Mouse (Mus musculus) embryonic facial prominence, embryonic 12.5 days (tissue): ENCODE results near the gene Apba3. TPM values are rescaled to one million over a fixed set of nuclear protein-coding genes. Genes with fewer than 3 reads are reported as not detected.

Experiments
- ATAC-seq: fragments of 200-750 bp; cut with Nextera tagmentation; 2 replicates; pipeline ENCODE4 v1.8.0; 2017; ENCODE audit not compliant: insufficient number of reproducible peaks, insufficient read depth, low FRiP score, low TSS enrichment
- H3K27ac ChIP-seq: fragments of 300-500 bp; sonication (generic); 2 replicates; pipeline ENCODE4 v1.5.1; 2016; ENCODE audit warnings: mild to moderate bottlenecking
- H3K27me3 ChIP-seq: fragments of 300-500 bp; sonication (generic); 2 replicates; pipeline ENCODE4 v1.6.1; 2016; ENCODE audit warnings: mild to moderate bottlenecking, moderate library complexity
- H3K36me3 ChIP-seq: fragments of 300-500 bp; sonication (generic); 2 replicates; pipeline ENCODE4 v1.6.1; 2016; ENCODE audit warnings: mild to moderate bottlenecking
- H3K4me1 ChIP-seq: fragments of 300-500 bp; sonication (generic); 2 replicates; pipeline ENCODE4 v1.6.1; 2016
- H3K4me2 ChIP-seq: fragments of 300-500 bp; sonication (generic); replicated peaks from 2 replicates; pipeline ENCODE4 v1.6.1; 2016; ENCODE audit warnings: mild to moderate bottlenecking, moderate library complexity
- H3K4me3 ChIP-seq: fragments of 300-500 bp; sonication (generic); 2 replicates; pipeline ENCODE4 v1.5.1; 2016; ENCODE audit warnings: mild to moderate bottlenecking
- H3K9ac ChIP-seq: fragments of 300-500 bp; sonication (generic); 2 replicates; pipeline ENCODE4 v1.6.1; 2016; ENCODE audit warnings: mild to moderate bottlenecking, moderate library complexity
- H3K9me3 ChIP-seq: fragments of 300-500 bp; sonication (generic); 2 replicates; pipeline ENCODE4 v1.6.1; 2016; ENCODE audit warnings: mild to moderate bottlenecking, moderate library complexity
- WGBS: fragments of 180-500 bp; shearing (Covaris S2); methylation state at CpG from one replicate; pipeline ENCODE4 v1.1.7; 2016; 5-methylcytosine and 5-hydroxymethylcytosine counted together
- polyA plus RNA-seq: library from polyadenylated mRNA; unstranded; fragments of >200 nt; fragmentation: Nextera tagmentation; extraction: Ambion mirVana; gene quantifications from 2 replicates; pipeline ENCODE4 v1.2.1, GENCODE M21; 2016

Apba3 gene
- polyA plus RNA-seq, 1 experiment from 2014 or later = 53.9 TPM

DNA sequence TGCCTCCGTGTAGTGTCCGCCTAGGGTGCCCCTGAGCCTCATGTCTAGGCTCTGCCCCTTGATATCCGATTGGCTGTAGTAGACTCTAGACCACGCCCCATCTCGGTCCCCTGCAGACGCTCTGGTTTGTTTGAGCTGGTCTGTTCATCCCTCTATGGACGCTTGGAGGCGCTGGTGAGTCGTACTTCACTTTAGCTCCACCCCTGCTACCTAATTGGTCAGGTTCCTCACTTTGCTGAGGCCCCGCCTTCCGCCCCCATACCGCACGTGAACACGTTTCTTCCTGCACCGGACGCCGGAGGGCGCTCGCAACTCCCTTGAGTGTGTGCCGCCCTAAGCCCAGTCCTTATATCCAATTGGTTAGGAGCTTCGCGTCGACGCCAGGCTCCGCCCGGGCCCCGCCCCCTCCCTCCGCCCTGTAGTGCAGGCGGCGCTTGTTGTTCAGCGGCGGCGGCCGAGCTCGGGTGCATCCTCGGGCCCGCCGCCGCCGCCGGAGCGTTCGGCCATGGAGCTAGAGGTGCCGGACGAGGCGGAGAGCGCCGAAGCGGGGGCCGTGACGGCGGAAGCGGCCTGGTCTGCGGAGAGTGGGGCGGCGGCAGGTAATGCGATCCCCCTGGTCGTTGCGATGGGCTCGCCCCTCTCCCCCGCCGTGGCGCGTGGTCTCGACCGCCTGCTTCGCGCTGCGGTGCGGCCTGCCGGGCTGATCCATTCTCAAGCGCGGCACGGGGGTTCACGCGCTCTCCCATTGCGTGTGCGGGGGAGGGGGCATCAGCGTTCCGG, 26.0 kb downstream of the Apba3 start, which contains the start of gene Pip5k1c:
Pip5k1c (plus strand) TSS at position 410 of the 780 bp plus-strand sequence.
- Histone ChIP-seq H3K4me3 (peak within 1 kb of the TSS; percentile 67), H3K27ac (peak within 1 kb of the TSS; percentile 64), H3K27me3 (peaks cover 23% of the 10 kb centered on the region), H3K9ac (peak within 1 kb of the TSS; percentile 78), H3K4me2 (peak within 1 kb of the TSS; percentile 98), H3K36me3 (no peaks in the 10 kb centered on the region), H3K9me3 (no peaks in the 10 kb centered on the region), H3K4me1 (peaks cover 32% of the 10 kb centered on the region)
- peak; percentile 89 for ATAC-seq
- under 1% methylated on average over 80 of the region's 80 CpGs for WGBS

DNA sequence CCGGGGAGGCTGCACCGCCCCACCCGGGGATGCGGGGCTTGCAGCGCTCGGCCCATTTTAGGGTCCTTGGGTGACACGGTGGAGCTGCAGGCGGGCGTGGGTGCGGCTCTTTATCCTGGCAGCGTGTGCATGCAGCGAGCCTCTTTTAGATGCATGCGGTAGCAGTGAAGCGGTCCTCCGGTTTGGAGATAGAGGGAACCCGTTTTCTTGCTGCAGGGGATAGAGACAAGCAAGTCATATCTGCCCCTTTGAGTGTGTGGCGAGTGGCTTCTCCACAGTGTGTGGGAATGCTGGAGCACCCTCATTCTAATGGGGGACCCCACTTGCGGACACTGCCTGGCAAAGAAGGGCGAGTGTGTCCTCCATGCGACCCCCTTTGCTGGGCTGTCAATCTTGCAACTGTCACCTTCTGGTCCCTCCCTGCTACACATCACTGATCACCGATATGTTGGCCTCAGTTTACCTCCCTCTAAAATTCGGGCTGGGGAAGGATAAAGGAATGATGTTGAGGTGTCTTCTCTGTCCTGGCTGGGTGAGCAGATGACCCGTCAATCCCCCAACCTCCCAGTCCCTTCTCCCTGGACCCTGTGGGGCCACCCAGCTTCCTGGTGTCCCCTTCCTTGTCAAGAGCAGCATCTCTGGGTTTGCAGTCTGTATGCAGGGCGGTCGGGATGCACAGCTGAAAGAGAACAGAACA, 26.7 kb downstream of the Apba3 start:
- Histone ChIP-seq H3K9ac (peak overlapping the region; percentile 78), H3K9me3 (no peaks in the 10 kb centered on the region), H3K4me3 (peak overlapping the region; percentile 67), H3K36me3 (no peaks in the 10 kb centered on the region), H3K4me1 (peaks cover 32% of the 10 kb centered on the region), H3K27me3 (peaks cover 23% of the 10 kb centered on the region), H3K27ac (peak overlapping the region; percentile 64), H3K4me2 (peak overlapping the region; percentile 98)
- 3% methylated on average over 25 of the region's 25 CpGs for whole genome bisulfite sequencing
- ATAC-seq = no peak; the same call in 1 of the 2 replicates

DNA sequence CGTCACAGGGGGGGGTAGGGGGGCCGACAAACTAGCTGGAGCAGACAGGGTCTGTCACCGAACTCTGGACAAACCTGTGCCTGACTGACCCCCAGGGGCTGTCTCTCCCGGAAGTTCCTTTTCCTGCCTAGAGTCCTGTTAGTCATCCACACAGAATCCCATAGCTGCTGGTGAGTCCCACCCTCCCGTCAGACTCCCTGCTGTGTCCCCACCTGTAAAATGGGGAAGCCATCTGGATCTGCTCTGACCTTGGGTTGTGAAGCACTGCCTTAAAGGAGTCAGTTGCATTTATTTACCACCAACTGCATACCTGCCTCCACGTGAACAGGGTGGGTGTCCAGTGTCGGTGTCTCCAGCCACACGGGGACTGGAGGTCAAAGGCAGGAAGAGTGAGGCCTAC, 27.7 kb downstream of the Apba3 start:
- H3K4me1 ChIP-seq = peaks cover 38% of the 10 kb centered on the region
- no peak for ATAC-seq
- WGBS = 48% methylated on average over 8 of the region's 8 CpGs
- H3K9me3 ChIP-seq = no peaks in the 10 kb centered on the region
- no peaks in the 10 kb centered on the region for H3K36me3 ChIP-seq
- H3K4me2 ChIP-seq = peak overlapping the region; percentile 98
- peak overlapping the region; percentile 78 for H3K9ac ChIP-seq
- peaks cover 23% of the 10 kb centered on the region for H3K27me3 ChIP-seq
- peak overlapping the region; percentile 67 for H3K4me3 ChIP-seq
- no peak overlapping the region for H3K27ac ChIP-seq

- ATAC-seq = no peak
- Histone ChIP-seq H3K4me3 (no peak overlapping the region), H3K4me2 (no peak overlapping the region), H3K9ac (peak overlapping the region; percentile 78; the same call in 1 of the 2 replicates), H3K4me1 (peaks cover 38% of the 10 kb centered on the region), H3K27me3 (peaks cover 18% of the 10 kb centered on the region), H3K27ac (no peak overlapping the region), H3K36me3 (no peaks in the 10 kb centered on the region), H3K9me3 (no peaks in the 10 kb centered on the region)
- 94% methylated on average over 6 of the region's 6 CpGs for WGBS
These were observed 28.4 kb downstream of the Apba3 start for GRCm38 (mm10) chr10:81295185-81295584.

GRCm38 (mm10) chr10:81297246-81297645, 30.5 kb downstream of the Apba3 start:
- 73% methylated on average over 6 of the region's 6 CpGs for WGBS
- no peaks in the 10 kb centered on the region for H3K9me3 ChIP-seq

DNA sequence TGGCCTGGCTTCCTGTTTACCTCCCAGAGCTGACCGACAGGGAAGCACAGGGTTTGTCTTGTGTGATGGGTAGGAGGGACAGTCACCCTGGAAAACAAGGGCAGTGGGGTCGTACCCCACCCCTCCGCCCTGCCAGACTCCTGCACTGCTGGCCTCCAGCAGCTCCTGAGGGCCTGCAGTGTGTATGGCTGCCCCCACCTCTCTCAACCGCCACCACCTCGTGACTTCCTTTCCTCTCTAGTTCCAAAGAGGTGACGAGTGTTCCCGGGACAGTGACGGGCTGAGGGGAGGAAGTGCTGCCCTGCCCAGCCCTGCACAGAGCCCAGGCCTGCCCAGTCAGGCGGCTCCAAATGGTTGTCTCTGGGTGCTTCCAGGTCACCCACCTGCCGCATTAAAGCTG, 31.1 kb downstream of the Apba3 start:
- Histone ChIP-seq H3K9ac (no peak overlapping the region), H3K9me3 (no peaks in the 10 kb centered on the region), H3K36me3 (0 out of 2 replicates have a peak, but pooled peaks cover 6% of the 10 kb centered on the region), H3K4me1 (peaks cover 30% of the 10 kb centered on the region), H3K27ac (no peak overlapping the region), H3K27me3 (no peaks in the 10 kb centered on the region), H3K4me2 (no peak overlapping the region), H3K4me3 (no peak overlapping the region)
- 40% methylated on average over 10 of the region's 10 CpGs for WGBS
- no peak for ATAC-seq

More at GRCm38 (mm10) chr10:81297246-81297645, 30.5 kb downstream of the Apba3 start:
- no peak overlapping the region for H3K27ac ChIP-seq
- no peaks in the 10 kb centered on the region for H3K27me3 ChIP-seq
- no peak overlapping the region for H3K4me3 ChIP-seq
- no peak overlapping the region for H3K9ac ChIP-seq
- peaks cover 30% of the 10 kb centered on the region for H3K4me1 ChIP-seq
- ATAC-seq = no peak
- no peak overlapping the region for H3K4me2 ChIP-seq
- 0 out of 2 replicates have a peak, but pooled peaks cover 6% of the 10 kb centered on the region for H3K36me3 ChIP-seq

GRCm38 (mm10) chr10:81298369-81299100, 31.8 kb downstream of the Apba3 start:
- Histone ChIP-seq H3K27me3 (no peaks in the 10 kb centered on the region), H3K9me3 (no peaks in the 10 kb centered on the region), H3K36me3 (0 out of 2 replicates have a peak, but pooled peaks cover 6% of the 10 kb centered on the region), H3K27ac (no peak overlapping the region), H3K4me2 (no peak overlapping the region), H3K9ac (no peak overlapping the region), H3K4me3 (no peak overlapping the region), H3K4me1 (peaks cover 36% of the 10 kb centered on the region)
- ATAC-seq = no peak
- WGBS = 90% methylated on average over 17 of the region's 17 CpGs

- Histone ChIP-seq H3K4me1 (peaks cover 29% of the 10 kb centered on the region), H3K27me3 (no peaks in the 10 kb centered on the region), H3K4me3 (no peak overlapping the region), H3K4me2 (no peak overlapping the region), H3K9ac (0 out of 2 replicates have a peak overlapping the region, but pooled peaks have one; percentile 1), H3K9me3 (no peaks in the 10 kb centered on the region), H3K36me3 (0 out of 2 replicates have a peak, but pooled peaks cover 6% of the 10 kb centered on the region), H3K27ac (no peak overlapping the region)
- ATAC-seq = no peak
- 91% methylated on average over 14 of the region's 14 CpGs for WGBS
These were observed 33.0 kb downstream of the Apba3 start for GRCm38 (mm10) chr10:81299585-81300351.

DNA sequence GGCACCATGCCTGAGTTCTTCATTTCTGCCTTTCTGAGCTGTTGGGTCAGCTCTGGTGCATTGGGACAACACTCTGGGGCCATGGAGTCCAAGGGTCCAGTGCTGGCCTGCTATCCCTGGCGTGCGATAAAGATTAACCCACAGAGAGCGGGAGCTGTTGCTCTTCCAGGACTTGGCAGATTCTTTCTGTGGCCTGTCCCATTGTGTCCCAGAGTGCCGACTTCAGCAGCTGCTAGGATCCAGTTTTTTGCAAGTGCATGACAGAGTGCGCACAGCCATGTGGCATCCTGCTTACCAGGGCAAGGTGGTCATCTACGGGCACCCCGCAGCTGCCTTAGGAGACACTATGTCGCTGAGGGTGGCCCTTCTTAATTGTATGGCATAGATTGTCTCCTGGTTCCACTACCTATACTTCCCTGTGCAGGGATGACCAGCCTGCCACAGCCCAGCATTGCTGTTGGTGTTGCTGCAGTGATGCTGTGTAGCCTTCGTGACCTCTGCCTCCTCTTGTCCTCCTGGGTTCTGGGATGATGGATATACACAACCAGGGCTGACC, 33.7 kb downstream of the Apba3 start:
- Histone ChIP-seq H3K27me3 (no peaks in the 10 kb centered on the region), H3K27ac (no peak overlapping the region), H3K4me2 (no peak overlapping the region), H3K4me3 (no peak overlapping the region), H3K9ac (0 out of 2 replicates have a peak overlapping the region, but pooled peaks have one; percentile 1), H3K4me1 (peaks cover 23% of the 10 kb centered on the region; the same call in 1 of the 2 replicates), H3K9me3 (no peaks in the 10 kb centered on the region), H3K36me3 (0 out of 2 replicates have a peak, but pooled peaks cover 8% of the 10 kb centered on the region)
- no peak for ATAC-seq
- 83% methylated on average over 9 of the region's 9 CpGs for WGBS

DNA sequence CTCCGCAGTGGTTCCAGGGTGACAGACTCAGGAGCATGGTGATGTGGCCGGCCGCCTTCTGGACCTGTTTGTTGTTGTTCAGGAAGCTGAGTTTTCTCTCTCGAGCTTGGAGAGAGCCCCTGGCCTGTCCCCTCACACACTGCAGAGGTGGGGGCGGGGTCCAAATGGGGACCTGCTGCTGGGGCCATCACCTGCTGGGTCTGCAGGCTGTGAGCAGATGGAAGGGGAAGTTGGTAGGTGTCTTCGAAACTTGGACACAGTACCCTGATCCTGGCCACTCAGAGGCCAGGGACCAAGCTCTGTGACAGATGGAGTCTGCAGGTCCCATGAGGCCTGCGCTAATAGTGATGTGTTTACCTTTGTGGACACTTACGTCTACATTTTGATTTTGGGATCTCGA, 34.6 kb downstream of the Apba3 start:
- Histone ChIP-seq H3K27me3 (no peaks in the 10 kb centered on the region), H3K9me3 (no peaks in the 10 kb centered on the region), H3K4me1 (0 out of 2 replicates have a peak, but pooled peaks cover 23% of the 10 kb centered on the region), H3K4me2 (no peak overlapping the region), H3K36me3 (peaks cover 17% of the 10 kb centered on the region), H3K27ac (no peak overlapping the region), H3K4me3 (no peak overlapping the region), H3K9ac (no peak overlapping the region)
- 76% methylated on average over 9 of the region's 9 CpGs for WGBS
- ATAC-seq = no peak
